Mouse (Mus musculus): ENCODE data around the gene Ssh1. TPM values are rescaled to one million over a fixed set of nuclear protein-coding genes. Genes with fewer than 3 reads are reported as not detected.

The Ssh1 gene
- polyA plus RNA-seq (2014; fragmentation: Illumina TruSeq; extraction: RNeasy Lipid Tissue Mini Kit (QIAGEN cat#74804); ENCODE audit: low read depth, low replicate concordance): 1.6 TPM

DNA sequence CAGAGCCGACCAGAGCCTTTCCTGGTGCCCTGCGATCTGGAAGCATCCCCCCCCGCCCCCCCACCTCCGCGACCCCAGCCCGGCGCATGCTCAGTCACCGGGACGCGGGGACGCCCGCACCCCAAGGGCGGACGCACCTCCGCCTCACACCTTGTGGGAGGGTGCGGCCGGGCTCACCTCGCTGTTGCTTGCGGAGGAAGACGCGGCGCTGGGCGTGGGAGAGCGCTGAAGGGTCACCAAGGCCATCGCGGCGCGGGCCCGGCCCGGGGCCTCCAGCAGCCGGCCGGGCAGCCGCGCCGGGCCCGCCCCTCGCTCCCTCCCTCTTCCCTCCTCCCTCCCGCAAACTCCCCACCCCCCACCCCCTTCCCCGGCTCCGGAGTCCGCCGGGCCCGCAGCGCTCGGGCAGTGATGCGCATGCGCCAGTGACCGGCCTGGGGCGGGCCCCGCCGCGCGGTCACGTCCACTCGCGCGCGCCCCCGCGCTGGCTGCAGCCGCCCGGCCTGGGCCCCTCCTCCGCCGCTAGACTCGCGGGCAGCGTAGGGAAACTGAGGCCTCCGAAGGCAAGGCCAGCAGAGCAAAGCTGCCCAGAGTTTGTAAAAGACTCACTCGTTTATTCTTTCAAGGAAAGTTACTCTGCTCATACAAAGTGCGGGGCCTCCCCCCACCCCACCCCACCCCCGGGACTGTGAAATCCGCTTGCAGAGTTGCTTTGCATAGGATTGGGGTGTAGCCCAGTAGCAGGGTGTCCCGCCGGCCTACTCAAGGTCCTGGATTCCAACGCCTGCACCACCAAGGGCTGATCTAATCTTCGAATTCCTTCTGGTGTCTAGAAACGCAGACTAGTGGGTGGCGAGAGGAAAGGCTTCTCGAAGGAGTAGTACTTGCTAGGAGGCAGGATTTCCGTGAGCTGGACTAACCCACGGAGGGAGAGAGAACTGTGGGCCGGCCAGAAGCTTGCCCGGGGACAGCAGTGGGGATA is at the start of gene Ssh1:
Gene Ssh1 (minus strand): TSS at position 408 of the 979 bp plus-strand sequence.

DNA sequence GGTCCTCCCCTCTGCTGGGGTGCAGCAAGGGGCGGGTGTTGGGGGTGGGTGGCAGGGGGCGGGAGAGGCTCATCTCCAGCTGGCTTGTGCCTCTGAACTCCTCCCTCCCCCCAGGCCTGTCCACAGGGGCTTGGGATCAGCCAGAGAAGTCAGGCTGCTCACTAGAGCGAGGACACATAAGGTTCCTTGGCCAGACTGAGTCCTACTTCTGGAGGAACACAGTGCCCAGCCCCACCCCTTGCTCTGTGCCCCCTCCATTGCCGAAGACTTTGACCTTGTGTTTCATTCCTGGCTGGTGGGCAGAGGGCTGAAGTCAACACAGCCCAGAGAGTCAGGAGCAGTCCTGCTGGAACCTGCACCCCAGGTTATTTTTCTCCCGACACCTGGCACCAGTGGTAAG is 9.8 kb upstream of the Ssh1 start, which contains the start of gene Dao:
Gene Dao (plus strand): TSS at position 162 of the 400 bp plus-strand sequence.

DNA sequence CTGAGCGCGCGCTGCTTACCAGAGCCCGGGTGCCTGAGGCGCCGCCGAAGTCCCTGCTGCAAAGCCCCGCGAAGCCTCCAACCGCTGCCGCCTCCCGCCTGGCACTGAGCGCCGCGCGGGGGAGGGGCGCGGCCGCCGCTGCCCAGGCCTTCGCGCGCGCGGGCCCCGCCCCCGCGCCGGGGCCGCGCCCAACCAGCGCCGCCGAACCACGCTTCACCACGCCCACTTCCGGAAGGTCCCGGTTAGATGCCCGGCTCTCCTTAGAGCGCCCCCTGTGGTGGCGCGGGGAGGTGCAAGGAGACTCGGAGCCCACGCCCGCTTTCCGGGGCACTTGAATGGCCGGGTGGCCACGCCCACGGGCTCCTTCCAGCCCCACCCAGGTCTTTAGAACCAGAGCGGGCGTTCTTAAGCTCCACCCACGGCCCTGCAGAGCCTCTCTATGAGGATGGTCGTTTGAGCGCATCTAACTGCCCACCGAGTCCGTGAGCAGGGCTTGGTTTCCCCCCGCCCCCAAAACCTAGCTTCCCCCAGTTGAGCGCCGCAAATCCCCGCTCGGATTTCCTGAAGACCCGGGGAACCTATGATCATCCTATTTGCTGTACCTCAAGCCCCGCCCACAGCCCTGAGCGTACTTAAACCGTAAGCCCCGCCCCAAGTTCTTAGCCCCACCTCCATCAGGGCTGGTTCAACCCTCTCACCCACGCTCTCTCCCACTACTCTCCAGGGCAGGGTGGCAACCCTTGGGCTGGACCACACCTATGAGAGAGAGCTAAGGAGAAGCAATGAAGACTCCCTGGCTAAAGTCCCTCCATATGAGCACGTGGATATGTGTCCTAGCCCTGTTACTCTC is 84.9 kb downstream of the Ssh1 start, which contains the start of gene Coro1c:
Gene Coro1c (minus strand): TSS at position 167 of the 850 bp plus-strand sequence.

Other genes starting within 250 kb of the Ssh1 start
- 2.0 TPM for gene Sart3, start 221.4 kb downstream of the Ssh1 start, polyA plus RNA-seq (2014; fragmentation: Illumina TruSeq; extraction: RNeasy Lipid Tissue Mini Kit (QIAGEN cat#74804); ENCODE audit: low read depth, low replicate concordance)
- gene Iscu, start 221.1 kb downstream of the Ssh1 start, polyA plus RNA-seq (2014; fragmentation: Illumina TruSeq; extraction: RNeasy Lipid Tissue Mini Kit (QIAGEN cat#74804); ENCODE audit: low read depth, low replicate concordance): 165 TPM
- gene Tmem119, start 193.4 kb downstream of the Ssh1 start, polyA plus RNA-seq (2014; fragmentation: Illumina TruSeq; extraction: RNeasy Lipid Tissue Mini Kit (QIAGEN cat#74804); ENCODE audit: low read depth, low replicate concordance): 0.41 TPM
- gene Selplg, start 161.2 kb downstream of the Ssh1 start, polyA plus RNA-seq (2014; fragmentation: Illumina TruSeq; extraction: RNeasy Lipid Tissue Mini Kit (QIAGEN cat#74804); ENCODE audit: low read depth, low replicate concordance): not detected
- 15.9 TPM for gene Coro1c, start 85.1 kb downstream of the Ssh1 start, polyA plus RNA-seq (2014; fragmentation: Illumina TruSeq; extraction: RNeasy Lipid Tissue Mini Kit (QIAGEN cat#74804); ENCODE audit: low read depth, low replicate concordance)
- gene Dao, start 9.8 kb upstream of the Ssh1 start, polyA plus RNA-seq (2014; fragmentation: Illumina TruSeq; extraction: RNeasy Lipid Tissue Mini Kit (QIAGEN cat#74804); ENCODE audit: low read depth, low replicate concordance): not detected
- 4.2 TPM for gene Usp30, start 71.6 kb upstream of the Ssh1 start, polyA plus RNA-seq (2014; fragmentation: Illumina TruSeq; extraction: RNeasy Lipid Tissue Mini Kit (QIAGEN cat#74804); ENCODE audit: low read depth, low replicate concordance)
- gene Svop, start 97.7 kb upstream of the Ssh1 start, polyA plus RNA-seq (2014; fragmentation: Illumina TruSeq; extraction: RNeasy Lipid Tissue Mini Kit (QIAGEN cat#74804); ENCODE audit: low read depth, low replicate concordance): not detected
- gene Alkbh2, start 134.3 kb upstream of the Ssh1 start, polyA plus RNA-seq (2014; fragmentation: Illumina TruSeq; extraction: RNeasy Lipid Tissue Mini Kit (QIAGEN cat#74804); ENCODE audit: low read depth, low replicate concordance): not detected
- gene Ung, start 136.5 kb upstream of the Ssh1 start, polyA plus RNA-seq (2014; fragmentation: Illumina TruSeq; extraction: RNeasy Lipid Tissue Mini Kit (QIAGEN cat#74804); ENCODE audit: low read depth, low replicate concordance): 0.41 TPM
- 6.4 TPM for gene Acacb, start 152.6 kb upstream of the Ssh1 start, polyA plus RNA-seq (2014; fragmentation: Illumina TruSeq; extraction: RNeasy Lipid Tissue Mini Kit (QIAGEN cat#74804); ENCODE audit: low read depth, low replicate concordance)

Data from adrenal gland, adult 10 weeks (tissue).